Mouse (Mus musculus) MEL (cell line): ENCODE data around the gene Skap2. TPM values are rescaled to one million over a fixed set of nuclear protein-coding genes. Genes with fewer than 3 reads are reported as not detected.

Source experiments
- DNase-seq: peaks from one replicate; pipeline ENCODE4 v3.0.0; 2011; ENCODE audit warnings: low read depth, low spot score
- H3K27ac ChIP-seq: 2 replicates; pipeline ENCODE4 v1.5.1; 2012; ENCODE audit warnings: low read depth, mild to moderate bottlenecking, control low read depth, low read length, moderate library complexity; ENCODE audit not compliant: control insufficient read depth
- H3K27me3 ChIP-seq, 2 experiments: fragments of 150-350 bp in 1 of 2; sonication (generic) in 1 of 2; 2 replicates each; pipeline ENCODE4 v1.6.1; 2012; ENCODE audit warnings: low read length in 2 of 2, mild to moderate bottlenecking in 2 of 2, improper control_type of control experiment in 1 of 2, moderate library complexity in 1 of 2; ENCODE audit not compliant: insufficient read depth in 2 of 2, control insufficient read depth in 1 of 2
- H3K36me3 ChIP-seq, 2 experiments: 2 replicates each; pipeline ENCODE4 v1.6.1; 2012 to 2014; ENCODE audit warnings: low read length in 2 of 2, improper control_type of control experiment in 1 of 2, inconsistent platforms in 1 of 2, mild to moderate bottlenecking in 1 of 2; ENCODE audit not compliant: insufficient read depth in 2 of 2, control insufficient read depth in 1 of 2
- H3K4me1 ChIP-seq, 2 experiments: fragments of 150-350 bp in 1 of 2; sonication (generic) in 1 of 2; 2 replicates each; pipeline ENCODE4 v1.6.1; 2012; ENCODE audit warnings: low read length in 2 of 2, improper control_type of control experiment in 1 of 2, mild to moderate bottlenecking in 1 of 2; ENCODE audit not compliant: insufficient read depth in 2 of 2, control insufficient read depth in 1 of 2
- H3K4me3 ChIP-seq, 2 experiments: fragments of 150-350 bp in 1 of 2; sonication (generic) in 1 of 2; 2 replicates each; pipeline ENCODE4 v1.5.1; 2012; ENCODE audit warnings: low read depth in 2 of 2, low read length in 2 of 2, mild to moderate bottlenecking in 2 of 2, moderate library complexity in 2 of 2, control low read depth in 1 of 2, improper control_type of control experiment in 1 of 2; ENCODE audit not compliant: control insufficient read depth in 1 of 2, insufficient read depth in 1 of 2
- H3K79me2 ChIP-seq: 2 replicates; pipeline ENCODE4 v1.6.1; 2012; ENCODE audit warnings: mild to moderate bottlenecking, low read length, moderate library complexity; ENCODE audit not compliant: control insufficient read depth, poor library complexity, insufficient read depth
- H3K9ac ChIP-seq: 2 replicates; pipeline ENCODE4 v1.6.1; 2012; ENCODE audit warnings: low read depth, mild to moderate bottlenecking, control low read depth, low read length, moderate library complexity; ENCODE audit not compliant: control insufficient read depth, poor library complexity, severe bottlenecking
- H3K9me3 ChIP-seq: fragments of 150-350 bp; sonication (generic); replicated peaks from 2 replicates; pipeline ENCODE4 v1.6.1; 2012; ENCODE audit warnings: mild to moderate bottlenecking, low read length, improper control_type of control experiment, moderate library complexity; ENCODE audit not compliant: insufficient read depth
- BHLHE40 ChIP-seq: IDR thresholded peaks from 2 replicates; pipeline ENCODE4 v1.6.1; 2012; ENCODE audit warnings: low read depth, mild to moderate bottlenecking, inconsistent platforms, low read length, improper control_type of control experiment, borderline replicate concordance
- CHD2 ChIP-seq: IDR thresholded peaks from 2 replicates; pipeline ENCODE4 v1.6.1; 2011; ENCODE audit warnings: low read length, improper control_type of control experiment
- CTCF ChIP-seq, 3 experiments: IDR thresholded peaks in 2 of 3; conservative IDR thresholded peaks in 1 of 3; 2 replicates each; pipeline ENCODE4 v1.5.1; 2011 to 2012; ENCODE audit warnings: low read length in 3 of 3, low read depth in 2 of 3, mild to moderate bottlenecking in 2 of 3, improper control_type of control experiment in 1 of 3, inconsistent platforms in 1 of 3, mixed read lengths in 1 of 3, moderate library complexity in 1 of 3; ENCODE audit not compliant: control insufficient read depth in 1 of 3, insufficient read depth in 1 of 3, poor library complexity in 1 of 3, severe bottlenecking in 1 of 3
- E2F4 ChIP-seq: IDR thresholded peaks from 2 replicates; pipeline ENCODE4 v1.6.1; 2011; ENCODE audit warnings: low read depth, low read length, improper control_type of control experiment, borderline replicate concordance
- GABPA ChIP-seq: IDR thresholded peaks from 2 replicates; pipeline ENCODE4 v1.6.1; 2012; ENCODE audit warnings: low read depth, mild to moderate bottlenecking, inconsistent platforms, low read length, improper control_type of control experiment, moderate library complexity
- HCFC1 ChIP-seq: IDR thresholded peaks from 2 replicates; pipeline ENCODE4 v1.6.1; 2012; ENCODE audit warnings: low read depth, mild to moderate bottlenecking, inconsistent platforms, low read length, improper control_type of control experiment, moderate library complexity
- JUND ChIP-seq: IDR thresholded peaks from 2 replicates; pipeline ENCODE4 v1.6.1; 2011; ENCODE audit warnings: low read depth, mild to moderate bottlenecking, improper control_type of control experiment, low read length
- KAT2A ChIP-seq: conservative IDR thresholded peaks from 2 replicates; pipeline ENCODE4 v1.6.1; 2012; ENCODE audit warnings: low read depth, low read length, improper control_type of control experiment, inconsistent platforms
- MAX ChIP-seq: IDR thresholded peaks from 2 replicates; pipeline ENCODE4 v1.6.1; 2011; ENCODE audit warnings: low read length, improper control_type of control experiment
- MAZ ChIP-seq: IDR thresholded peaks from 2 replicates; pipeline ENCODE4 v1.6.1; 2012; ENCODE audit warnings: low read depth, mild to moderate bottlenecking, inconsistent platforms, low read length, improper control_type of control experiment
- MEF2A ChIP-seq: IDR thresholded peaks from 2 replicates; pipeline ENCODE4 v1.6.1; 2014; ENCODE audit warnings: low read depth, mild to moderate bottlenecking, inconsistent platforms, low read length, improper control_type of control experiment; ENCODE audit not compliant: poor library complexity, insufficient replicate concordance, severe bottlenecking; ENCODE audit errors: extremely low read depth
- MYB ChIP-seq: IDR thresholded peaks from 2 replicates; pipeline ENCODE4 v1.6.1; 2011; ENCODE audit warnings: mild to moderate bottlenecking, low read depth, low read length, improper control_type of control experiment
- MYC ChIP-seq: IDR thresholded peaks from 2 replicates; pipeline ENCODE4 v1.6.1; 2011; ENCODE audit warnings: low read depth, mild to moderate bottlenecking, low read length, improper control_type of control experiment, moderate library complexity
- NELFE ChIP-seq: IDR thresholded peaks from 2 replicates; pipeline ENCODE4 v1.6.1; 2011; ENCODE audit warnings: low read depth, low read length, improper control_type of control experiment
- NRF1 ChIP-seq: IDR thresholded peaks from 2 replicates; pipeline ENCODE4 v1.6.1; 2014; ENCODE audit warnings: low read depth, mild to moderate bottlenecking, inconsistent platforms, low read length, improper control_type of control experiment, moderate library complexity; ENCODE audit not compliant: poor library complexity, insufficient read depth, severe bottlenecking
- RAD21 ChIP-seq: IDR thresholded peaks from 2 replicates; pipeline ENCODE4 v1.6.1; 2011; ENCODE audit warnings: mild to moderate bottlenecking, low read depth, low read length, improper control_type of control experiment
- RCOR1 ChIP-seq: IDR thresholded peaks from 2 replicates; pipeline ENCODE4 v1.6.1; 2012; ENCODE audit warnings: low read depth, mild to moderate bottlenecking, inconsistent platforms, low read length, improper control_type of control experiment
- SMC3 ChIP-seq: IDR thresholded peaks from 2 replicates; pipeline ENCODE4 v1.6.1; 2011; ENCODE audit warnings: low read depth, low read length, improper control_type of control experiment
- TBP ChIP-seq: IDR thresholded peaks from 2 replicates; pipeline ENCODE4 v1.8.0; 2011; ENCODE audit warnings: low read depth, low read length, improper control_type of control experiment
- TCF12 ChIP-seq: IDR thresholded peaks from 2 replicates; pipeline ENCODE4 v1.6.1; 2014; ENCODE audit warnings: low read depth, mild to moderate bottlenecking, inconsistent platforms, low read length, improper control_type of control experiment, moderate library complexity
- USF1 ChIP-seq: IDR thresholded peaks from 2 replicates; pipeline ENCODE4 v1.6.1; 2014; ENCODE audit warnings: low read depth, mild to moderate bottlenecking, inconsistent platforms, low read length, improper control_type of control experiment, moderate library complexity
- USF2 ChIP-seq, 2 experiments: IDR thresholded peaks; 2 replicates each; pipeline ENCODE4 v1.6.1; 2011 to 2012; ENCODE audit warnings: improper control_type of control experiment in 2 of 2, low read length in 2 of 2, borderline replicate concordance in 1 of 2, inconsistent platforms in 1 of 2, low read depth in 1 of 2, mild to moderate bottlenecking in 1 of 2; ENCODE audit not compliant: insufficient read depth in 1 of 2
- ZC3H11A ChIP-seq: IDR thresholded peaks from 2 replicates; pipeline ENCODE4 v1.6.1; 2012; ENCODE audit warnings: low read depth, mild to moderate bottlenecking, inconsistent platforms, low read length, improper control_type of control experiment
- ZKSCAN1 ChIP-seq: IDR thresholded peaks from 2 replicates; pipeline ENCODE4 v1.6.1; 2012; ENCODE audit warnings: low read depth, mild to moderate bottlenecking, inconsistent platforms, low read length, improper control_type of control experiment, moderate library complexity
- ZMIZ1 ChIP-seq: IDR thresholded peaks from 2 replicates; pipeline ENCODE4 v1.6.1; 2012; ENCODE audit warnings: low read depth, mild to moderate bottlenecking, inconsistent platforms, low read length, improper control_type of control experiment, moderate library complexity
- polyA plus RNA-seq, 2 experiments: library from polyadenylated mRNA; stranded (reverse) in 1 of 2; unstranded in 1 of 2; fragments of >175 nt in 1 of 2; fragments of >200 nt in 1 of 2; gene quantifications; 2 replicates each; pipeline versions ENCODE4 v1.2.1 to v1.2.4; 2012; ENCODE audit warnings: low replicate concordance in 2 of 2, low read depth in 1 of 2; ENCODE audit not compliant: insufficient read length in 2 of 2, insufficient read depth in 1 of 2, missing spikeins in 1 of 2
- total RNA-seq: library from RNA; depleted of rRNA; stranded (reverse); fragments of 300-350 nt; gene quantifications from 2 replicates; pipeline ENCODE4 v1.2.3, GENCODE M21; 2012

Skap2 gene
- total and polyA plus RNA-seq, 3 experiments: 17.8 to 31.3 TPM; not detected in 1

GRCm38 (mm10) chr6:52050062-52050461, 37.7 kb upstream of the Skap2 start:
- Histone ChIP-seq H3K36me3 (no peaks in the 10 kb centered on the region), H3K9me3 (no peaks in the 10 kb centered on the region), H3K27me3 (no peaks in the 10 kb centered on the region), H3K79me2 (no peaks in the 10 kb centered on the region), H3K9ac (no peak overlapping the region), H3K4me3 (no peak overlapping the region), H3K4me1 (no peaks in the 10 kb centered on the region), H3K27ac (no peak overlapping the region)
- no peak for DNase-seq
- TF ChIP-seq CHD2: no peak

GRCm38 (mm10) chr6:52045517-52045916, 33.2 kb upstream of the Skap2 start:
- H3K9me3 ChIP-seq: no peaks in the 10 kb centered on the region
- H3K4me1 ChIP-seq: no peaks in the 10 kb centered on the region
- H3K36me3 ChIP-seq: no peaks in the 10 kb centered on the region
- H3K27ac ChIP-seq: no peak overlapping the region
- no peaks in the 10 kb centered on the region for H3K79me2 ChIP-seq
- no peaks in the 10 kb centered on the region; a peak in 1 of 4 replicates for H3K27me3 ChIP-seq
- no peak overlapping the region for H3K4me3 ChIP-seq
- no peak overlapping the region for H3K9ac ChIP-seq
- DNase-seq: peak; percentile 42
- no peak for TF ChIP-seq ZMIZ1
- no peak for TF ChIP-seq RCOR1
- no peak for TF ChIP-seq TBP
- no peak for TF ChIP-seq MAZ
- TF ChIP-seq ZKSCAN1: no peak
- no peak for TF ChIP-seq NRF1
- TF ChIP-seq KAT2A: no peak
- TF ChIP-seq HCFC1: no peak
- TF ChIP-seq CHD2: no peak
- TF ChIP-seq MYC: no peak
- no peak for TF ChIP-seq USF2 (IDR thresholded peaks at IDR 0.05; ENCODE audit: borderline replicate concordance in 1 of 2, insufficient read depth in 1 of 2, low read depth in 1 of 2, low read length in 2 of 2)
- no peak for TF ChIP-seq NELFE
- no peak for TF ChIP-seq BHLHE40
- TF ChIP-seq USF1: peak; percentile 32; the same call in 1 of the 2 replicates
- peak; percentile 35 for TF ChIP-seq RAD21
- TF ChIP-seq TCF12: no peak
- TF ChIP-seq JUND: no peak
- TF ChIP-seq GABPA: no peak
- TF ChIP-seq MYB: no peak
- TF ChIP-seq E2F4: no peak
- peak; percentile 51 for TF ChIP-seq SMC3
- TF ChIP-seq ZC3H11A: no peak
- peak; percentile 33 to 64 (median 62) for TF ChIP-seq CTCF (IDR thresholded peaks at IDR 0.05 in 2 of 3, conservative IDR thresholded peaks at IDR 0.05 in 1 of 3; ENCODE audit: control insufficient read depth in 1 of 3, insufficient read depth in 1 of 3, low read depth in 2 of 3, low read length in 3 of 3, poor library complexity in 1 of 3, severe bottlenecking in 1 of 3)
- TF ChIP-seq MAX: no peak
- no peak for TF ChIP-seq MEF2A
